Mouse (Mus musculus): ENCODE data around the gene Heg1.

The Heg1 gene

DNA sequence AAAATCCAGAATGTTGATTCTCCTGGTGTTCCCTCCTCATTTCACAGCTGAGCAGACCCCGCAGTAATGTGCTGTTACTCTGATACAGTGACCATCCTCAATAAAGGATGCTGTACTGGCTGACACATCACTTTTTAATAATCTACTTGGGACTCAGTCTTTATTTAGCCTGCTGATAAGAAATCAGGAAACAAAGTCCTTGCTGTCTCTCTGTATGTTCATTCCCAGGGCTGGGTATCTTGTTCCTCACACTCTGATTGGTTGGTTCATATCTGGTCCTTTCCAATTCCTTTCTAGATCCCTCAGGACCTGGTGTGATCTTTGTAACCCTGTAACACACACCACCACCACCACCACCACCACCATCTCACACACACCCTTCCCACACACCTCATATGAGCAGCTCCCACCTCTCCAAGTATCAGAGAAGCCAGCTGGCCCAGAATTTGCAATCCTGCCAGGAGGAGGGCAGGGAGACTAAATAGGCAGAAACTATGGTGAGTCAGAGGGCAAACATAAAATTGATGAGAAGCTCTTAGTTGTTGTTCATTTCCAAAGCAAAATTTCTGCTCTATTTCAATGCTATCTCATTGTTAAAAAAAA, 91.7 kb downstream of the Heg1 start:
- DNase-seq, result no peak

DNA sequence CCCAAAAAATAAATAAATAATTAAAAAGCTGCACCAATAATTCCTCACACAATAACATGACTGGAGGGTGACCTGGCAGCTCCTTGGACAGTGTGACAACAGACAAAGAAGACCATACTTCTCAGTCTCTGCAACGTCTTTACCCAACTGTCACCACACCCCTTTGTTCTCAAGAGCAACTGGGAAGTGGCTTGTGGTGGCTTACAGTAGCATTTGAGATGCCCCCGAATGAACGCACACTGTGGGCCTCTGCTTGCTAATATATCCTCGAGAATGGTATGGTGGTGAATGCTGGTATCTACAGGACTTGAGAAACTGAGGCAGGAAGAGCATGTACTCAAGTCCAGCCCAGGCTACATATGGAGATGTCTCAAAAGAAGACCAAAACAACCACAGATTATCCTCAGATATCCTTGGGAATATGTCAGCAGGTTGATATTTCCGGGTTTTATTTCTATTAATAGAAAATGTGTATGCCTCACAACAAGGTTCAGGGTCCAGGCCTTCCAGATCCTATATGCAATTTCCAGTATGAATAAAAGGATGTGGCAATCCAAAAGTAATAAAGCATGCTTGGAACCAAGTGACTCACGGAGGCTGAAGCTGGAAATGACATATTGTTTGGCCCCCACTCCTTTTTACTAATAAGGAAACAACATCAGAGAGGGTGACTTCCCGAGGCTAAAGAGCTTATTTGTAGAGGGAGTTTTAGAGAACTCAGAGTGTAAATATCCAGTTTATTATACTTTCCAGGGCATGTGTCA, 92.8 kb downstream of the Heg1 start:
- DNase-seq, result no peak

DNA sequence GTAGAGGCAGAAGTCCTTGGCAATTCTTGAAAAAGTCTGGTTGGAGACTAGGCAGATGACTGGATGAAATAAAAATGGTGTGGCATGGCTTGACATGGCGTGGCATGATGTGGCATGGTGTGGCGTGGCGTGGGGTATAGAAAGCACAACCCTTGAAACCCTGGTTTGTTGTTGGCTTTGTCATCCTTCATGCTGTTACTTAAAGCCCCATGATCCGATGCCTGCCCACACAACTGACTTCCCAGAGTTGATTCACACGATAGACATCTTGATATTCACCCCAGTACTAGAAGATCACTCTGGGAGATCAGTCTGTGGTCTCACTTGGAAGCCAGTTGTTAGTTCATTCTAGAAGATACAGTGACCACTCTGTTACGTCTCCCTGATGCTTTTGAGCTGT, 93.4 kb downstream of the Heg1 start:
- DNase-seq, result no peak

DNA sequence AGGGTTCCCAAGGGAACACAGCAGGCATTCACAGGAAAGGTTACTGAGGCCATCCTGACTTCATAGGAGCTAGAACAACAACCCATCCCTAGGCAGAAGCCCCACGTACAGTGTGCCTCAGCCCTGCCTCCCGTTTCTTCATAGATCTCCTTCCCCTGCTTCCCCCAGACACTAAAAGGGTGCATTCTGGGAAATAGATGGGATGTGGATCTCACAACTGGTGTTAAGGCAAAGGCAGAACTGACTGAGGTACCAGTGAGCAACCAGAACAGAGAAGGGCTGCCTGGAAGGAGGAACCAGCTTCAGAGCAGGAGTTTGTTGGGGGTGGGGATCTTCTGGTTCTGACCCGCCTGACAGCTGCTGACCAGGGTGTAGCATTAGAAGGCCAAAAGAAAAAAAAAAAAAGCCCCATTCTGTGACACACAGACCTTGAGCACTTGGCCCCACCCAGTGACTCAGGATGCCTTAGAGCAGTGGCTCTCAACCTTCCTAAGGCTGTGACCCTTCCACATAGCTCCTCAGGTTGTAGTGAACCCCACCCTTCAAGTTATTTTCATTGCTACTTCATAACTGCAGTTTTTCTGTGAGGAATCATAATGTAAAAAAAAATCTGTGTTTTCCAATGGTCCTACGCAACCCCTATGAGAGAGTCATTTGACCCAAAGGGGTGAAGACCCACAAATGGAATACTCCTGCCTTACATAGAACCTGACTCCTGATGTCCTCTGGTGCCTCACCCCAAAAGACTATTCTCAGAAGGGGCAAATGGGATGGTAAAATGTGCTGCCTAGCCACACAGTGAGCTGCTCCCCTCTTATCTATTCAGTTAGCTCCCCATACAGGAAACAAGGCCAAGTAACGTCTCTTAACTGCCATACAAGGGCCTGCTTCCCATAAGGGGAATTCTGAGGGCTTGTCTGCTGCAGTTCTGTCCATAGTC, 97.9 kb downstream of the Heg1 start:
- DNase-seq, result no peak

DNA sequence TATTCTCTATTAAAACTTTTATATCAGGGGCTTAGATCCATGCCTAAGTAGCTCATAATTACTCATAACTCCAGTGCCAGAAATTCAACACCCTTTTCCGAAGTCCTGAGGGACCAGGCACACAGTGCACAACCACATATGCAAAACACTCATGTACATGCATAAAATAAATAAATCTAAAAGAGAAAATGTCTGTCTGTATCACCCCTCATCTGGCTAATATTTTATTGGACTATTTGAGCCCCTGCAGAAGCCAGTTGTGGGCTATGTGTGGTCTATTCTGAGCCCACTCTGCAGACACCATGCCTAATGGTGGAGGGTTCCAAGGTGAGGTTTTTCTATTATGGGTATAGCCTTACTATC, 98.5 kb downstream of the Heg1 start:
- DNase-seq, result no peak

DNA sequence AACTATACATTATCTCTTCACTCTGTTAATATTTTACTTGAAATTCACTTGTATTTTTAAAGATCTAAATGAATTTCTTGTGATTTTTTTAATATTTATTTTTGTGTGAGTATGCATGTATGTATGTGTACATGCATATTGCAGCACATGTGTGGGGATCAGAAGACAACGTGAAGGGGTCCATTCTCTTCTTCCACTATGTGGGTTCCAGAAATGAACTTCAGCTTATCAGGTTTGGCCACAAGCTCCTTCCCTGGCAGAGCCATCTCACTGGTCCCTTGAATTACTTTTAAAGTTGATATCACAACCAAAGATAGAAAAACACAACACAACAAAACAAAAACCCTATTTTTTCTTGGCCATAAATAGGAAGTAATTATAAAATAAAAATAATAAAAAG, 100.4 kb downstream of the Heg1 start:
- no peak for DNase-seq

DNA sequence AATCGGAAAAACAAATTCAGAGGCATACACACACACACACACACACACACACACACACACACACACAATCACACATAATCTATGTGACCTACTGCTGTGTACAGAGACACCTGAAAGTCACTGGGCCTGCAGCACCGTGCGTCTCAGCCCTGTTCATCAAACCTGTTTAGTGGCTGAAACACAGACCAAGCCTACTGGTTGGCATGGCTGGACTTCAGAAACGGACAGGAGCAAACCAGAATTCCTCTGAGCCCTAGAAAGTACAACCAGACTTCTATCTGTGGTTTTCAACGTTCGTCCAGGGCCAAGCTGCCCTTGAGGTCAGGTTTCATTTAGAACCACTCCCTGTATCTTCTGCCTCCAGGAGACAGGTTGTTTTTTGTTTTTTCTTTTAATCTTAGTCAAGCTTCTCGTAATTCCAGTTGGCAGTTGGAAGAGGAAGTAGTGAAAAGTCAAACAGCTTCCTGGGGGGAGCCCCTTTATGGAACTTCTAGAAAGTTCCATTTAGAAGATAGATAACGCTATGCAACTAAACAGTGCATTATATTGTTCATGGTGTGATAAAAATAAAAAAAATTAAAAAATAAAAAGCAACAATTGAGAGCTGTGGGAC, 101.0 kb downstream of the Heg1 start:
- DNase-seq, result no peak

DNA sequence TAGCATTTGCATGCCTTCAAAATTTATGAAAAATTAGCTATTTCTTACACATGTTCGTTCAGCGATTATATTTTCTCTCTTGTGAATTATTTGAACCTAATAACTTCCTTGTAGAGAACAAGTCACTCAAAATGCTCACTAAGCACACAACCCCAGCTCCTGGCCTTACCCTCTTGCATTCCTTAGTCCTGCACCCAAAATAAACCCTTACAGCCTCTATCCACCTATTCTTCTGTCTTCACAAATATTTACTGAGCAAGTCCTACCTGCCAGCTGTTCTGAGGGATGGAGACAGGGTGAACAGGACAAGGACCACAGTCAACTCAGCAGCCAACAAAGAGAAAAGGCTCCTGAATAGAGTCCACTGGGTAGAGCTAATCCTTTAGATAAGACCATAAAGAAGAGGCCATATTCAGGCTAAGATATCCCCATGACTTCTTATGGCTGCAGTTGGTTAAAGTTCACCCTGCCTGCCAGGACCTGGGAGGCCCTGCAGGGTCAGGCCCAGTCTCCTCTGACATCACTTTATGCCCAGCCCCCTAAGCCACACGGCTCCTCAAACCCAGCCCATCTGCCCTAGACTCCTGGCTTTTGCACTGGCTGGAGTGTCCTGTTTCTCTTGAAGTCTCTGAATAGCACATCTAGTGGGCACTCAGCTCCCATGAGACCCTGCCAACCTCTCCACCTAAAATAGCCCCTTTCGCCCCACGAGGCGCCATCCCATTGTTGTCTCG, 102.7 kb downstream of the Heg1 start:
- no peak for DNase-seq

DNA sequence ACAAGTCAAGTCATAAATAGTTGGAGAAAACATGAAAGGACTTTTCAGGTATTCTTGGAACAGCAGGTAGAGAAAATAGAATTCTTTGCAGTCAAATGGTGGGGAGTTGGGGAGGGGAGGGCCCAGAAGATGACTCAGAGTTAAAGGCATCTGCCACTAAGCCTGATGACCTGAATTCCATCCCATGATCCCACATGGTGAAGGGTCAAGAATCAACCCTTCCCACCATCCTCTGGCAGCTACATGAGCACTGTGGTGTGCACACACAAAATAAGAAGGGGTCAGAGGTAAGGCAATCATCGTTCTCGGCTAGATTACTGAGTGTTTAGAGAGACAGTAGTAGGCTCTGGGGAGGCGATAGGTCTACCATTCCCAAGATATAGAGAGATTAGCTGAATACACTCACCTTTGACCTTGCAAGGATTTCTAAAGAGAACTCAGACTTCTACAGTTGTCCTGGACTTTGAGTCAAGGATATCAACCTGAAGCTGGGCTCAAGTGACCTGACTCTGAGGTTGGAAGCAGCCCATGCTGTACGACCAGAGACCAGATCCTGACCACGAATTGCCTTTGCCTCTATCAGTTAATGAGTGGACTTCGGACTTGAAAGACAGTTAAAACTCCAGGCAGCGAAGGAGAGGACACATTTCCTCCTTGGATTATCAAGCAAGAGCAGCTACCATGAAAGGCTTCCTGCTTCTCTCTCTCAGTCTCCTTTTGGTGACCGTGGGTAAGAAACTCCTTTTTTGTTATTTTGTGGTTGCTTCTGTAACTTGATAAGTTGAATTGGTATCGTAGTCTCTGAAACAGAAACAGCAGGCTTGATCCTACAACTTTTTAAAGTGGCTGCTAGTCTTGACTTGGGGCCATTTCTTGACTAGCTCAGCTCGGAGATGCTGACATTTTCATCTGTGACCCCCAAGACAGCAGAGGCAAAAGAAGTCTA, 109.9 kb downstream of the Heg1 start, which contains the start of gene Muc13:
TSS of gene Muc13 (plus strand) at position 192 of the 946 bp plus-strand sequence.
- DNase-seq, result no peak

DNA sequence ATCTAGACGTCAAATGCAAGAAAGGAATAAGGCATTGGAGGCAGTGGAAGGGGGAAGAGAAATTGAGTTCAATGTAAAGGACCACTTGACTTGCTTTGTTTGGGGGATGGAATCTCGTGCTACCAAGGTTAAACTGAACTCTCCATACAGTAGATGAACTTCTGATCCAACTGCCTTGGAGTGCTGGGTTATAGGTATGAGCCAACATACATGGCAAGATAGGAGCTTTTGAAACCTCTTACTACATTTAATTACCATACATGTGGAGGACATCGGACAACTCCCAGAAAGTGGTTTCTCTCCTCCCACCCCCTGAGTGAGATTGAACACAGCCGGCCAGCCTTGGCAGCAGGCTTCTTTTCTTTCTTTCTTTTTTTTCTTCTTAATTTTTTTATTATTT, 110.9 kb downstream of the Heg1 start:
- no peak for DNase-seq

DNA sequence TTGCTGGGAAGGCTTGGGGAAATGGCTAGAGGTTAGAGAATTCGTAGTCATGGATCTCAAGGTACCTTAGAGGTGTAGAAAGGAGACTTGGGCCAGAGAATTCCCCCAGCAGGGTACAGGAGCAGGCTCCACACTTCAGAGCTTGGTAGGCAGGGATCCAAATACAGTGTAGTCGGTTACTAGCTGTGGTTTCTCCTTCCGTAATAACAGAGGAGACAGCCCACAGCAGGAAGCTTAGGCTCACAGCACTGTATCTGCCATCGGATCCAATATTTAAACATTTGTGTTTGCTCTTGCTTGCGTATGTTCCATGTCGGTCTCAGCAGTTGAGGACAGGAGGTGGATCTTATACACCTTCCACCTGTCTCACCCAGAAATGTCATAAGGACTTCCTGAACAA, 111.7 kb downstream of the Heg1 start:
- DNase-seq, result no peak

DNA sequence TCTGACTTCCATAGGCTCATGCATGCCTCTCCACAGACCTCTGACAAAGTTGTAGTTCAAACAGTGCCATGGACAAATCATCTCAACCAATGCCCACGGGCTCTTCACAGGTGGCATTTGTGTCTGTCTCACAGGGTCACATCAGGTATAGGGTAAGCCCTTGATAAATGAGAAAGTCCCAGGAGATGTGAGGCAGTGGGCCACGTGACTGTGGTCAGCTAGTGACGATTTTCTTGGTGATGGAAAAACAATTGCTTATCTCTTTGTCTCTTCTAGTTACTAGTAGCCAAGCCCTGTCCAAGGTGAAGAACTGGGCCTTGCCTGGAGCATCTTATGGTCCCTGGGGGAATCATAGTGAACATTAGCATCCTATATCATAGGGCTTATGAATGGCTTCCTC, 112.6 kb downstream of the Heg1 start:
- DNase-seq, result no peak

DNA sequence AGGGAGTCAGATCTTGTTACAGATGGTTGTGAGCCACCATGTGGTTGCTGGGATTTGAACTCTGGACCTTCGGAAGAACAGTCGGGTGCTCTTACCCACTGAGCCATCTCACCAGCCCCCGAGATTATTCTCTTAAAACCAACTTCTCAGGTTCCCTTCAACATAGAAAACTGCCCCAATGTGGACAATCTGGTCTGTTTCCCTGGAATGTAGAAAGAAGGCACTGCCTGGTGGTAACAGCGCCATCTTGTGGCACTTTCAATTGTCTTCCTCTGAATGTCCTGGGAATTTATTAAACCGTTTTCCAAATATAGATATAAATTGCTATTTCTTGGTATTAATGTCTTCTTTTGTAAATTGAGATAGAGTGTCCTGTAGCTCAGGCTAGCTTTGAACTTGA, 113.7 kb downstream of the Heg1 start:
- DNase-seq, result peak in 1 of 2 experiments; percentile 19

DNA sequence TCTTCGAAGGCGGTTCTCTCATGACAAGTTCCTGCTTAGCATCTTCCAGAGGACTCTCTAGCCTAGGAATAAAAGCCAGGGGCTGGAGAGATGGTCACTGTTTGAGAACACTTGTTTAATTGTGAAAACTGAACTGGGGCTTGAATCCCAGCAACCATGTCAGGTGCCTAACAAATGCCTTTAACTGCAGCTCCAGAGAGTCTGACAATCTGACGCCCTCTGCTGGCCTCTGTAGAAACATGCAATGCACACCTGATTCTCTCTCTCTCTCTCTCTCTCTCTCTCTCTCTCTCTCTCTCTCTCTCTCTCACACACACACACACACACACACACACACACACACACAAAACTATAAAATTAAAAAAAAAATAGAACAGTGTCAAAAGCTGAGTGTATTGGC, 125.8 kb downstream of the Heg1 start:
- DNase-seq, result no peak

DNA sequence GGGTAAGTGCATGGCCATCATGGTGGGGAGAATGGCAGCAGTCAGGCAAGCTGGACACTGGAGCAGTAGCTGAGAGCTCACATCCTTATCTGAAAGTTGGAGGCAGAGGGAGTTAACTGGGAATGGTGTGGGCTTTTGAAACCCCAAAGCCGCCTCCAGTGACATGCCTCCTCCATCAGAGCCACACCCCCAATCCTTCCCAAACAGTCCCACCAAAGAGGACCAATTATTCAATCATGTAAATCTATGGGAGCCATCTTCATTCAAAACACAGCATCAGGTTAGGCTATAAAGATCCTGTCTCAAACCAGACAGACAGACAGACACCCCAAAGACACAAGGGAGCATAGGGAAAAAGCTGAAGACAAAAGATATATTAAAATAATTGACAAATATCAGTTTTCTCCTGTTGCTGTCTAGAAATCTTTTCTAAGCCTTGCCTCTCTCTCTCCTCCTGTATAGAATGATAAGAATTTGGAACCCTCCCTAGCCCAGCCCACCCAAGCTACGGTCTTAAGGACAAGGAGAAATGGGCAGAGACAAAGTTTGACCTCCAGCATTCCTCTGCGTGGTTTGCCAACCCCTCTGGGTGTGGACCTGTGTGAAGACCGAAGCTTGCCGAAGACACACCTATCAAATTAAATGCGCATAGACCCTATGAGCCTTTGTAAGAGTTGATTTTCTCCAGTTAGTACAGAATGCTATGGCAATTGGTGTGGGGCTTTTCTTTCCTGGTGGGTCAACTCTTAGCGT, 134.4 kb downstream of the Heg1 start:
- DNase-seq, result no peak

DNA sequence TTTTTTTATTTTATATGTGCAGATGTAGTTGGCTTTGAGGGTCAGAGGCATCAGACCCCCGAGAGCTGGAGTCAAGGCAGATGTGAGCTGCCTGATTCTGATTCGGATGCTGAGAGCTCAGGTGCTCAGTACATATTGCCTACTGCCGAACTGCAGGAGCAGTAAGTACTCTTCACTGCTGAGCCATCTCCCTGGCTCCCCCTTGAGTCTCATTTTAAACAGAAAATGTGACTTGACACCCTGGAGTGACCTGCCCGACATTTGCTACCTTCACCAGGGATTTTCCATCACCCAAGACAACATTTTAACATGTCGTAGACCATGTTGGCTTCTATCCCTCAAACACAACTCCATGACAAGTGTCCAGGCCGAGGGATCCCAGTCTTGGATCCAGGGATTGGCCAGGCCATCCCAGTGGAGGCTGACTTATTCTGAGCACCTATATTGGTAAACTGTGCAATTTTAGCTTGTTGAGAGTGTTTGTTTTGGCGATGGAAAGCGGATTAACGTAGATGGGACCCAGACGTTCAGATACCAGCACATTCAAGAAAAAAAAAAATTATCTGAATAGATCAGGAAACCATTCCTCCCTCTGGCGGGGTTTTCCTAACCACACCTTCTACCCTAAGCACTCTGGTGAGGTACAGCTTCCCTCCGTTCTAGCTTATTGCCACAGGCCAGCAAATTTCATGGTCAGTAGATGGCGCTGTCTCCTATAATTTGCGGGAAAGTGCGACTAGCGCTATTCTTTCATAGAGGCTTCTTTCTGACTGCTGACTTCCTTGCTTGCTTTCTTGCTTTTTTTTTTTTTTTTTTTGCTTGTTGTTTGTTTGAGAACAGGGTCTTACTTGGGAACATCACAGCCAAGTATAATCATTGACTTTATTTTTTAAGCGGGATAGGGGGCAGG, 136.4 kb downstream of the Heg1 start:
- peak; percentile 72 to 78 for DNase-seq

Measured in thymus, postnatal 36 days (tissue).